In genomic region chr1:51690878-51691277, GRCm38 (mm10) we compare ENCODE assay signal across 14 mouse cellular contexts.
"Had no signal": no experiment of that assay in that cellular context is flagged by ENCODE, and none has a peak within 500 bp of the region (broad histone marks: within the 10 kb centered on the region; RNA-seq: fewer than 3 reads in every experiment).

No protein-coding gene starts in this region.

- ATAC-seq: liver, embryonic 12.5 days; midbrain, embryonic 13.5 days had no signal

- H3K27ac ChIP-seq: limb, embryonic 15.5 days; liver, embryonic 12.5 days; lung, embryonic 15.5 days; midbrain, embryonic 13.5 days; neural tube, embryonic 15.5 days; stomach, postnatal 0 days had no signal

- H3K27me3 ChIP-seq: limb, embryonic 15.5 days; liver, embryonic 12.5 days; lung, embryonic 15.5 days; neural tube, embryonic 15.5 days had no signal

- DNase-seq: kidney, adult 8-10 months; layer of hippocampus, adult 9-11 months; layer of hippocampus, postnatal 36 days; right cerebral cortex, adult 18-20 months; right cerebral cortex, postnatal 25 days; thymus, adult 2 months; thymus, postnatal 36 days had no signal

- H3K36me3 ChIP-seq: limb, embryonic 15.5 days; liver, embryonic 12.5 days; lung, embryonic 15.5 days; midbrain, embryonic 13.5 days; neural tube, embryonic 15.5 days had no signal

- H3K4me3 ChIP-seq: limb, embryonic 15.5 days; liver, embryonic 12.5 days; lung, embryonic 15.5 days; midbrain, embryonic 13.5 days; myocyte; neural tube, embryonic 15.5 days had no signal

- H3K4me2 ChIP-seq: limb, embryonic 15.5 days; liver, embryonic 12.5 days; lung, embryonic 15.5 days; midbrain, embryonic 13.5 days; neural tube, embryonic 15.5 days had no signal

- H3K9ac ChIP-seq: limb, embryonic 15.5 days; liver, embryonic 12.5 days; lung, embryonic 15.5 days; midbrain, embryonic 13.5 days; neural tube, embryonic 15.5 days had no signal

- H3K4me1 ChIP-seq: liver, embryonic 12.5 days; lung, embryonic 15.5 days had no signal

- H3K9me3 ChIP-seq: limb, embryonic 15.5 days; liver, embryonic 12.5 days; lung, embryonic 15.5 days; midbrain, embryonic 13.5 days; neural tube, embryonic 15.5 days had no signal
